Mouse (Mus musculus) splenic B cell, adult 2 months (primary cell): ENCODE measurements around the gene Robo2.

Source experiments
- DNase-seq: peaks from one replicate; pipeline ENCODE4 v3.0.0-alpha.2; 2011; ENCODE audit warnings: low read depth, low spot score
- H3K27me3 ChIP-seq: 2 replicates; pipeline ENCODE4 v1.6.1; 2012; ENCODE audit warnings: mild to moderate bottlenecking, low read length, moderate library complexity, mixed read lengths; ENCODE audit not compliant: control insufficient read depth, poor library complexity, insufficient read depth, severe bottlenecking
- H3K36me3 ChIP-seq: 2 replicates; pipeline ENCODE4 v1.6.1; 2012; ENCODE audit warnings: mild to moderate bottlenecking, low read length, moderate library complexity, mixed read lengths; ENCODE audit not compliant: control insufficient read depth, poor library complexity, insufficient read depth, severe bottlenecking

The Robo2 gene

GRCm38 (mm10) chr16:74379458-74379857 is 32.2 kb downstream of the Robo2 start:
- H3K27me3 ChIP-seq = no peaks in the 10 kb centered on the region
- H3K36me3 ChIP-seq = no peaks in the 10 kb centered on the region
- no peak for DNase-seq

- H3K27me3 ChIP-seq = no peaks in the 10 kb centered on the region
- H3K36me3 ChIP-seq = no peaks in the 10 kb centered on the region
- DNase-seq = no peak
Observed at GRCm38 (mm10) chr16:74375342-74375940, 36.2 kb downstream of the Robo2 start.

GRCm38 (mm10) chr16:74374540-74374939 is 37.1 kb downstream of the Robo2 start:
- H3K36me3 ChIP-seq = no peaks in the 10 kb centered on the region
- no peaks in the 10 kb centered on the region for H3K27me3 ChIP-seq
- DNase-seq = no peak

GRCm38 (mm10) chr16:74373407-74373806 is 38.2 kb downstream of the Robo2 start:
- no peaks in the 10 kb centered on the region for H3K27me3 ChIP-seq

GRCm38 (mm10) chr16:74372876-74373275 is 38.7 kb downstream of the Robo2 start:
- H3K27me3 ChIP-seq = no peaks in the 10 kb centered on the region
- no peak for DNase-seq
- H3K36me3 ChIP-seq = no peaks in the 10 kb centered on the region

More at GRCm38 (mm10) chr16:74373407-74373806, 38.2 kb downstream of the Robo2 start:
- DNase-seq = no peak
- no peaks in the 10 kb centered on the region for H3K36me3 ChIP-seq

GRCm38 (mm10) chr16:74348437-74348836 is 63.2 kb downstream of the Robo2 start:
- no peak for DNase-seq
- no peaks in the 10 kb centered on the region for H3K27me3 ChIP-seq
- no peaks in the 10 kb centered on the region for H3K36me3 ChIP-seq

GRCm38 (mm10) chr16:74338969-74339630 is 72.5 kb downstream of the Robo2 start:
- H3K36me3 ChIP-seq = no peaks in the 10 kb centered on the region
- DNase-seq = no peak
- no peaks in the 10 kb centered on the region for H3K27me3 ChIP-seq

GRCm38 (mm10) chr16:74321666-74322371 is 89.8 kb downstream of the Robo2 start:
- no peak for DNase-seq
- no peaks in the 10 kb centered on the region for H3K27me3 ChIP-seq
- no peaks in the 10 kb centered on the region for H3K36me3 ChIP-seq

- no peak for DNase-seq
- no peaks in the 10 kb centered on the region for H3K27me3 ChIP-seq
Observed at GRCm38 (mm10) chr16:74316150-74316549, 95.5 kb downstream of the Robo2 start.

GRCm38 (mm10) chr16:74313222-74313621 is 98.4 kb downstream of the Robo2 start:
- no peak for DNase-seq
- Histone ChIP-seq H3K36me3 (no peaks in the 10 kb centered on the region), H3K27me3 (no peaks in the 10 kb centered on the region)

More at GRCm38 (mm10) chr16:74316150-74316549, 95.5 kb downstream of the Robo2 start:
- no peaks in the 10 kb centered on the region for H3K36me3 ChIP-seq

- Histone ChIP-seq H3K27me3 (no peaks in the 10 kb centered on the region), H3K36me3 (no peaks in the 10 kb centered on the region)
- DNase-seq = no peak
Observed at GRCm38 (mm10) chr16:74307543-74307887, 104.1 kb downstream of the Robo2 start.

- H3K27me3 ChIP-seq = no peaks in the 10 kb centered on the region
- no peaks in the 10 kb centered on the region for H3K36me3 ChIP-seq
- no peak for DNase-seq
Observed at GRCm38 (mm10) chr16:74306876-74307542, 104.6 kb downstream of the Robo2 start.

GRCm38 (mm10) chr16:74287878-74288277 is 123.7 kb downstream of the Robo2 start:
- no peaks in the 10 kb centered on the region for H3K36me3 ChIP-seq
- no peak for DNase-seq
- no peaks in the 10 kb centered on the region for H3K27me3 ChIP-seq

GRCm38 (mm10) chr16:74282549-74282948 is 129.1 kb downstream of the Robo2 start:
- no peak for DNase-seq
- no peaks in the 10 kb centered on the region for H3K27me3 ChIP-seq
- no peaks in the 10 kb centered on the region for H3K36me3 ChIP-seq
